Mouse (Mus musculus) kidney, adult 2 months (tissue): Measurements from ENCODE around the gene Gramd1b.

Experiments used
- CTCF ChIP-seq: fragments of 200-500 bp; conservative IDR thresholded peaks from 2 replicates; pipeline ENCODE4 v1.5.1; 2011; ENCODE audit warnings: low read depth, mild to moderate bottlenecking, control low read depth, low read length, moderate library complexity, mixed read lengths; ENCODE audit not compliant: insufficient read depth, insufficient read length
- POLR2A ChIP-seq: fragments of 200-500 bp; IDR thresholded peaks from one replicate; pipeline ENCODE4 v1.6.1; 2011; ENCODE audit warnings: low read depth, low read length, control low read depth

DNA sequence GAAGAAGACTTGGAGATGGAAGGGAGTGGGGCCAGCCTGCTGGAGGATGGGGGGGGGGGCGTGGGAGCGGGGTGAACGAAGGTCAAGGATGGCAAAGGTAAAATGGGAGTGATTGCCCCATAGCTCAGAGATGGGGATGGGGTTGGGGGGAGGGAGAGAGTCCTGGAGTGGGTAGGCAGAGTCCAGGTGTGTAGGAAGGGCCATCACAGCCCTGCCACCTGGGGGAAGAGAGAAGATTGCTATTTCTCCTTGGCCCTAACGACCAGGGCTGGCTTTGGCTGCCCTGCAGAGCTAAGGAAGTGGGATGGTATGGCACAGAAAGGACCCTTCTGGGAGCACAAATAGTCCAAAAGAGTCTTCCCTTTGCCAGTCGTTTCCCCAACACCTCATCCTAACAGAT lies 237.0 kb downstream of the Gramd1b start:
- no peak for TF ChIP-seq POLR2A
- TF ChIP-seq CTCF = no peak
